Mouse (Mus musculus): ENCODE measurements around the gene Cutal. TPM values are rescaled to one million over a fixed set of nuclear protein-coding genes. Genes with fewer than 3 reads are reported as not detected.

The Cutal gene
- polyA plus RNA-seq, 1 experiment from 2014 or later: 0.16 TPM

- Histone ChIP-seq H3K36me3 (no peaks in the 10 kb centered on the region), H3K9ac (no peak overlapping the region), H3K27me3 (no peaks in the 10 kb centered on the region), H3K9me3 (replicated peaks) (no peaks in the 10 kb centered on the region), H3K4me3 (no peak overlapping the region), H3K4me1 (replicated peaks) (no peaks in the 10 kb centered on the region), H3K27ac (no peak overlapping the region), H3K4me2 (no peak overlapping the region)
- no peak for ATAC-seq (replicated peaks; ENCODE audit: insufficient number of reproducible peaks, insufficient read depth, low FRiP score, low read depth)
- WGBS: 58% methylated on average over 5 of the region's 5 CpGs
Measured at GRCm38 (mm10) chr2:34893950-34894349, 19.8 kb downstream of the Cutal start.

- WGBS: 72% methylated on average over 19 of the region's 19 CpGs
- Histone ChIP-seq H3K4me2 (no peak overlapping the region), H3K4me1 (replicated peaks) (no peaks in the 10 kb centered on the region), H3K9ac (no peak overlapping the region), H3K27ac (no peak overlapping the region), H3K4me3 (no peak overlapping the region), H3K9me3 (replicated peaks) (no peaks in the 10 kb centered on the region), H3K27me3 (no peaks in the 10 kb centered on the region), H3K36me3 (no peaks in the 10 kb centered on the region)
- no peak for ATAC-seq (replicated peaks; ENCODE audit: insufficient number of reproducible peaks, insufficient read depth, low FRiP score, low read depth)
Measured at GRCm38 (mm10) chr2:34895503-34896113, 21.4 kb downstream of the Cutal start.

- Histone ChIP-seq H3K4me2 (no peak overlapping the region), H3K9me3 (replicated peaks) (no peaks in the 10 kb centered on the region), H3K9ac (no peak overlapping the region), H3K4me3 (no peak overlapping the region), H3K27me3 (no peaks in the 10 kb centered on the region), H3K27ac (no peak overlapping the region), H3K4me1 (replicated peaks) (no peaks in the 10 kb centered on the region), H3K36me3 (0 out of 2 replicates have a peak, but pooled peaks cover under 1% of the 10 kb centered on the region)
- 79% methylated on average over 17 of the region's 17 CpGs for WGBS
- ATAC-seq (replicated peaks; ENCODE audit: insufficient number of reproducible peaks, insufficient read depth, low FRiP score, low read depth): no peak
Measured at GRCm38 (mm10) chr2:34896821-34897460, 22.7 kb downstream of the Cutal start.

- Histone ChIP-seq H3K36me3 (0 out of 2 replicates have a peak, but pooled peaks cover 5% of the 10 kb centered on the region), H3K27me3 (no peaks in the 10 kb centered on the region), H3K9ac (no peak overlapping the region), H3K4me1 (replicated peaks) (peaks cover 3% of the 10 kb centered on the region; the same call in 1 of the 2 replicates), H3K9me3 (replicated peaks) (no peaks in the 10 kb centered on the region), H3K4me3 (no peak overlapping the region), H3K4me2 (no peak overlapping the region), H3K27ac (no peak overlapping the region)
- no peak for ATAC-seq (replicated peaks; ENCODE audit: insufficient number of reproducible peaks, insufficient read depth, low FRiP score, low read depth)
- WGBS: 24% methylated on average over 10 of the region's 10 CpGs
Measured at GRCm38 (mm10) chr2:34897820-34898219, 23.6 kb downstream of the Cutal start.

- Histone ChIP-seq H3K9me3 (replicated peaks) (no peaks in the 10 kb centered on the region), H3K27me3 (no peaks in the 10 kb centered on the region), H3K36me3 (0 out of 2 replicates have a peak, but pooled peaks cover 5% of the 10 kb centered on the region), H3K4me3 (no peak overlapping the region), H3K9ac (no peak overlapping the region), H3K4me1 (replicated peaks) (peaks cover 20% of the 10 kb centered on the region), H3K27ac (no peak overlapping the region), H3K4me2 (no peak overlapping the region)
- ATAC-seq (replicated peaks; ENCODE audit: insufficient number of reproducible peaks, insufficient read depth, low FRiP score, low read depth): no peak
- 78% methylated on average over 11 of the region's 11 CpGs for WGBS
Measured at GRCm38 (mm10) chr2:34899682-34900081, 25.5 kb downstream of the Cutal start.

GRCm38 (mm10) chr2:34900412-34900811 is 26.2 kb downstream of the Cutal start:
- H3K9me3 ChIP-seq (replicated peaks): no peaks in the 10 kb centered on the region
- no peak overlapping the region for H3K9ac ChIP-seq
- 90% methylated on average over 1 of the region's 1 CpGs for WGBS
- no peak overlapping the region for H3K4me3 ChIP-seq
- H3K4me2 ChIP-seq: no peak overlapping the region
- ATAC-seq (replicated peaks; ENCODE audit: insufficient number of reproducible peaks, insufficient read depth, low FRiP score, low read depth): no peak
- no peak overlapping the region for H3K27ac ChIP-seq
- H3K36me3 ChIP-seq: 0 out of 2 replicates have a peak, but pooled peaks cover 5% of the 10 kb centered on the region
- H3K27me3 ChIP-seq: no peaks in the 10 kb centered on the region
- H3K4me1 ChIP-seq (replicated peaks): peaks cover 23% of the 10 kb centered on the region

GRCm38 (mm10) chr2:34901726-34902125 is 27.5 kb downstream of the Cutal start:
- Histone ChIP-seq H3K4me2 (no peak overlapping the region), H3K9ac (no peak overlapping the region), H3K4me3 (no peak overlapping the region), H3K4me1 (replicated peaks) (peaks cover 25% of the 10 kb centered on the region), H3K27me3 (no peaks in the 10 kb centered on the region), H3K27ac (no peak overlapping the region), H3K9me3 (replicated peaks) (no peaks in the 10 kb centered on the region), H3K36me3 (0 out of 2 replicates have a peak, but pooled peaks cover 5% of the 10 kb centered on the region)
- no peak for ATAC-seq (replicated peaks; ENCODE audit: insufficient number of reproducible peaks, insufficient read depth, low FRiP score, low read depth)
- 73% methylated on average over 4 of the region's 4 CpGs for WGBS

GRCm38 (mm10) chr2:34902731-34903130 is 28.5 kb downstream of the Cutal start:
- Histone ChIP-seq H3K4me2 (no peak overlapping the region), H3K36me3 (0 out of 2 replicates have a peak, but pooled peaks cover 5% of the 10 kb centered on the region), H3K4me1 (replicated peaks) (peaks cover 25% of the 10 kb centered on the region), H3K27ac (no peak overlapping the region), H3K9ac (no peak overlapping the region), H3K9me3 (replicated peaks) (no peaks in the 10 kb centered on the region), H3K4me3 (no peak overlapping the region), H3K27me3 (no peaks in the 10 kb centered on the region)
- ATAC-seq (replicated peaks; ENCODE audit: insufficient number of reproducible peaks, insufficient read depth, low FRiP score, low read depth): no peak
- WGBS: 75% methylated on average over 6 of the region's 6 CpGs

GRCm38 (mm10) chr2:34903191-34903590 is 29.0 kb downstream of the Cutal start:
- no peak overlapping the region for H3K4me2 ChIP-seq
- no peaks in the 10 kb centered on the region for H3K27me3 ChIP-seq
- H3K36me3 ChIP-seq: 0 out of 2 replicates have a peak, but pooled peaks cover 5% of the 10 kb centered on the region
- no peak overlapping the region for H3K9ac ChIP-seq
- no peak overlapping the region for H3K27ac ChIP-seq
- ATAC-seq (replicated peaks; ENCODE audit: insufficient number of reproducible peaks, insufficient read depth, low FRiP score, low read depth): no peak
- H3K9me3 ChIP-seq (replicated peaks): no peaks in the 10 kb centered on the region
- peaks cover 25% of the 10 kb centered on the region for H3K4me1 ChIP-seq (replicated peaks)
- 80% methylated on average over 7 of the region's 7 CpGs for WGBS
- no peak overlapping the region for H3K4me3 ChIP-seq

- Histone ChIP-seq H3K27ac (peak overlapping the region; percentile 44; the same call in 1 of the 2 replicates), H3K4me2 (no peak overlapping the region)
- 59% methylated on average over 4 of the region's 4 CpGs for WGBS
Measured at GRCm38 (mm10) chr2:34903652-34904405, 29.6 kb downstream of the Cutal start.

GRCm38 (mm10) chr2:34904849-34905542 is 30.8 kb downstream of the Cutal start:
- peak overlapping the region; percentile 22 for H3K9ac ChIP-seq
- no peaks in the 10 kb centered on the region for H3K9me3 ChIP-seq (replicated peaks)
- H3K27me3 ChIP-seq: no peaks in the 10 kb centered on the region
- 0 out of 2 replicates have a peak, but pooled peaks cover 5% of the 10 kb centered on the region for H3K36me3 ChIP-seq
- peak; percentile 96 for ATAC-seq (replicated peaks; ENCODE audit: insufficient number of reproducible peaks, insufficient read depth, low FRiP score, low read depth)
- peaks cover 25% of the 10 kb centered on the region for H3K4me1 ChIP-seq (replicated peaks)
- peak overlapping the region; percentile 44 for H3K27ac ChIP-seq
- H3K4me2 ChIP-seq: peak overlapping the region; percentile 65
- peak overlapping the region; percentile 38 for H3K4me3 ChIP-seq
- WGBS: under 1% methylated on average over 34 of the region's 34 CpGs

More at GRCm38 (mm10) chr2:34903652-34904405, 29.6 kb downstream of the Cutal start:
- H3K4me3 ChIP-seq: no peak overlapping the region
- no peaks in the 10 kb centered on the region for H3K27me3 ChIP-seq
- no peak overlapping the region for H3K9ac ChIP-seq
- no peaks in the 10 kb centered on the region for H3K9me3 ChIP-seq (replicated peaks)
- peaks cover 25% of the 10 kb centered on the region for H3K4me1 ChIP-seq (replicated peaks)
- H3K36me3 ChIP-seq: 0 out of 2 replicates have a peak, but pooled peaks cover 5% of the 10 kb centered on the region
- no peak for ATAC-seq (replicated peaks; ENCODE audit: insufficient number of reproducible peaks, insufficient read depth, low FRiP score, low read depth)
